Mouse (Mus musculus) testis, adult 2 months (tissue): ENCODE data around the gene Col9a2.

Experiments used
- CTCF ChIP-seq: fragments of 200-500 bp; IDR thresholded peaks from 2 replicates; pipeline ENCODE4 v1.5.1; 2012; ENCODE audit warnings: low read depth, mild to moderate bottlenecking, inconsistent platforms, low read length, moderate library complexity; ENCODE audit not compliant: control insufficient read depth, insufficient read depth, insufficient replicate concordance
- POLR2A ChIP-seq: fragments of 200-500 bp; IDR thresholded peaks from 2 replicates; pipeline ENCODE4 v1.6.1; 2012; ENCODE audit warnings: low read depth, mild to moderate bottlenecking, inconsistent platforms, low read length, moderate library complexity; ENCODE audit not compliant: control insufficient read depth

- TF ChIP-seq CTCF (no peak), POLR2A (no peak)
Observed at GRCm38 (mm10) chr4:121021911-121022310, 17.3 kb upstream of the Col9a2 start.
